Mouse (Mus musculus): ENCODE measurements at regions not wholly inside any gene's neighbourhood (a gene's known extent, or its start where the extent isn't known, plus 50 kb on each side); places are given as distances from the start of the nearest gene placed in this dataset.

DNA sequence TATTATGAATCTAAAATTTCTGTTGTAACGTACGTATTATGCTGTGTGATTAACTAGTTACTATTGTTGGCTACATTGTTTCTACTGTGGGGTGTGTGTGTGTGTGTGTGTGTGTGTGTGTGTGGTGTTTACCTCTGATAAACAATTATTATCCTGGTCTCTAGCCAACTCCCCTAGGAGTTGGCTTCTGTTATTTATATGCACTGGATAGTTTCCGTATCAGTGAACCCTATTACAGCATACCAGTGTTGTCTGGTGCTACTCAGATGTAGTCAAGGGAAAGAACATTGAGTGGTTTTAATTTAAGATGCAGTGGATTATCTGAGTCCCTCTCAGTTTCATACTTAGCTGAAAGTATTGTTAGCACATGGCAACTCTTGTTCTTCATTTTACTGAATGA, 867.2 kb downstream of the Otol1 start:
- TF ChIP-seq CTCF (IDR thresholded peaks at IDR 0.05; ENCODE audit: low read depth): no peak
- TF ChIP-seq EP300 (IDR thresholded peaks at IDR 0.05; ENCODE audit: low read depth): no peak; the same call in 1 of the 2 replicates
